Mouse (Mus musculus): ENCODE measurements around the gene Cyb5r4. TPM values are rescaled to one million over a fixed set of nuclear protein-coding genes. Genes with fewer than 3 reads are reported as not detected.
"Not testable (repeated sequence)": the region's sequence is repeated elsewhere in the genome, so short reads cannot be mapped to it uniquely, and the experiment has no call there.

Cyb5r4 gene
- polyA plus RNA-seq, 3 experiments from 2014 or later, result 22.9 to 44.6 (median 23.7) TPM

GRCm38 (mm10) chr9:87027423-87028084 lies 5.7 kb downstream of the Cyb5r4 start:
- ATAC-seq, result peak; percentile 75

GRCm38 (mm10) chr9:87032196-87032595 lies 10.4 kb downstream of the Cyb5r4 start:
- no peak for ATAC-seq

- no peak for ATAC-seq
Observed at GRCm38 (mm10) chr9:87034831-87035580, 13.2 kb downstream of the Cyb5r4 start.

GRCm38 (mm10) chr9:87049425-87049824 lies 27.6 kb downstream of the Cyb5r4 start:
- ATAC-seq, result no peak

- no peak for ATAC-seq
Observed at GRCm38 (mm10) chr9:87055547-87056235, 33.9 kb downstream of the Cyb5r4 start.

GRCm38 (mm10) chr9:87062337-87062736 lies 40.5 kb downstream of the Cyb5r4 start:
- no peak for ATAC-seq

- ATAC-seq, result no peak
Observed at GRCm38 (mm10) chr9:87068160-87068559, 46.3 kb downstream of the Cyb5r4 start.

GRCm38 (mm10) chr9:87071566-87071965 lies 49.8 kb downstream of the Cyb5r4 start:
- ATAC-seq, result not testable (repeated sequence)

- ATAC-seq, result no peak
Observed at GRCm38 (mm10) chr9:87077919-87078318, 56.1 kb downstream of the Cyb5r4 start.

GRCm38 (mm10) chr9:87079511-87079910 lies 57.7 kb downstream of the Cyb5r4 start:
- ATAC-seq, result no peak

GRCm38 (mm10) chr9:87086991-87087390 lies 65.2 kb downstream of the Cyb5r4 start:
- ATAC-seq, result no peak

- no peak for ATAC-seq
Observed at GRCm38 (mm10) chr9:87097989-87098388, 76.2 kb downstream of the Cyb5r4 start.

GRCm38 (mm10) chr9:87115019-87115418 lies 93.2 kb downstream of the Cyb5r4 start:
- ATAC-seq, result no peak

- ATAC-seq, result no peak
Observed at GRCm38 (mm10) chr9:87115456-87115931, 93.7 kb downstream of the Cyb5r4 start.

GRCm38 (mm10) chr9:87115978-87116377 lies 94.2 kb downstream of the Cyb5r4 start:
- ATAC-seq, result no peak

- no peak for ATAC-seq
Observed at GRCm38 (mm10) chr9:87118996-87119395, 97.2 kb downstream of the Cyb5r4 start.

GRCm38 (mm10) chr9:87121956-87122493 lies 100.2 kb downstream of the Cyb5r4 start:
- no peak for ATAC-seq

- ATAC-seq, result not testable (repeated sequence)
Observed at GRCm38 (mm10) chr9:87127046-87127445, 105.2 kb downstream of the Cyb5r4 start.

Other genes starting within 250 kb of the Cyb5r4 start
- under 1 TPM in 1 of 3 experiments, not detected in 2; 0.15 TPM for gene Snap91, start 141.4 kb upstream of the Cyb5r4 start, polyA plus RNA-seq (2017; shearing (Covaris generic))
- not detected for gene Ripply2, start 6.5 kb upstream of the Cyb5r4 start, polyA plus RNA-seq (2017; shearing (Covaris generic))
- under 1 TPM in 2 of 3 experiments, not detected in 1; 0.24 to 0.28 TPM for gene Mrap2, start 122.3 kb downstream of the Cyb5r4 start, polyA plus RNA-seq (2017; shearing (Covaris generic))
- 10 to 100 TPM; 13.7 to 16.1 (median 15.4) TPM for gene Cep162, start 233.5 kb downstream of the Cyb5r4 start, polyA plus RNA-seq (2017; shearing (Covaris generic))